Mouse (Mus musculus) gastrocnemius, adult 18-20 months (tissue): Measurements from ENCODE around the gene Ndst4. TPM values are rescaled to one million over a fixed set of nuclear protein-coding genes. Genes with fewer than 3 reads are reported as not detected.

Experiments used
- DNase-seq: peaks from one replicate; pipeline ENCODE4 v3.0.0; 2021; ENCODE audit warnings: low spot score
- long read RNA-seq, 2 experiments: library from polyadenylated mRNA; stranded (forward); transcript quantifications; one replicate each; pipeline ENCODE4 v2.0.0; 2021
- total RNA-seq, 2 experiments: library from RNA; stranded (reverse); gene quantifications; 2 replicates each; pipeline ENCODE4 v1.2.3; 2021

The Ndst4 gene
- under 1 TPM; 0.31 to 0.37 TPM for total RNA-seq
- long read RNA-seq, experiment 1: 0 reads
- long read RNA-seq, experiment 2: 0 reads

DNA sequence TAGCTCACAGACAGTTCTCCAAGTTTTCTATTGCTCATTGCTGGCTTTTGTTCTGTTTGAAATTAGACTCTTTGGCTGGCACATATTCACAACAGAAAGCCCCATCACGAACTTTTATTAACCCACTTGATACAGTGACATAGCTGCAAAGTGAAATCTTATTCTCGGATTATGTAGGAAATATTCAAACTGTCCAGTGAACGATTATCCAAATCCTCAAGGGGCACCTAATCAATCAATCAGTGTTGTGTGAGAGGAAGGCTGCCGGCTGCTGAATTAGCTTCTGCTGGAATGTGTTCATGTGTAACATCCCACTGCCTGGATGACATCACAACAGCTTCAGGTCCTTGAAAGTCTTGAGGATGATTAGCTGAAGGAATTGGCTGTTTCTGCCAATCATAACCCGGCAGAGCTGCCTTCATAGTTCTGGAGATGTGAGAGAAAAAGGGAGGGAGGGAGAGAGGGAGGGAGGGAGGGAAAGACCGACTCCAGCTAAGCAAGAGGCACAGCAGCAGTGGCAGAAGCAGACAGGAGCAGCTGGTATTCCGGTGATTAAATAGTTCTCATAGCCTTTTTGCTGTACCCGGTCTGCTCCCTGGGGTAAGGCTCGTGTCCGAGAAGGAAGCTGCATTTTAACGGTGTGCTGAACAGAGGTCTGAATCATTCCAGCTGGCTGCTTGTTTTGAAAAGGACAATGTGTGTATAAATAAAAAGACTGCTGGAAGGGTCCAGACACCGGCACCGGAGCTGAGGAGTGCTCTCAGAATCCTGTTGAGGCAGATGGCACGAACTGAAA lies at the start of gene Ndst4:
Gene Ndst4 (plus strand): TSS at position 476 of the 796 bp plus-strand sequence.
- DNase-seq: no peak

DNA sequence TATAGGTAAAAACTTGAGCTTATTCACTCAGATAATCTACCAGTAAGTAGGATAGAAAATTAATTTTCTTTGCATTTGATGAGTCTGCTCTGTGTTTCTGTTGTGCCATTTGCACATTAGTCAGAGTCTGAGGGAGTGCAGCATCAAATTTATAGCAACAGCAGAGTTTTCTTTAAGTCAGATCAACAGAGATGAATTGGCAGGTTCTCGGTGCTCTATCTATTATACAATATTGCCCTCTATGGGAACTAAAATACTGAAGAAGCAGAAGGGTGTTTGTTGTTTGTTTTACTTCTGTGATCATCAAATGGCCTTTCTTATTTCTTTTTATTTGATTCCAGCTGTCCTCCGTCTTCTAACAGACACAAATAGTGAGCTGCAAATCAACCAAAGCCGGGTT lies 6.4 kb upstream of the Ndst4 start:
- no peak for DNase-seq

DNA sequence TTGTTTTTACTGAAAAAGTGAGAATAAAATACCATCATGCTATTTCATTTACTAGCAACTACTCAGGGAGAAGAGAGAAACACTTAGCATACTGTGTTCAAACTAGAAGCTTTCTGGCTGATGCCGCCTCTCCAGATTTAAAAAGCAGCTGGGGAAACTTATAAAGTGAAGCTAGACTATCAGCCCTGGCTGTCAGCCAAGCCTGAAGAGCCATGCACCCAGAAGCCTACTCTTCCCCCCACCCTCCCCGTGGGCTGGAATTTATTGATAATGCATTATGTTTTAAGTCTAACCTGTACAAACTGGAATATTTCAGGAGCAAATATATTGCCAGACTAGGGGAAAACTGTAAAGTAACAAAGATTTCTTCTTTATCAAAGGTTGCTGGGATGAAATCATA lies 2.6 kb downstream of the Ndst4 start:
- no peak for DNase-seq

- no peak for DNase-seq
These were observed 3.1 kb downstream of the Ndst4 start for GRCm38 (mm10) chr3:125406991-125407390.

DNA sequence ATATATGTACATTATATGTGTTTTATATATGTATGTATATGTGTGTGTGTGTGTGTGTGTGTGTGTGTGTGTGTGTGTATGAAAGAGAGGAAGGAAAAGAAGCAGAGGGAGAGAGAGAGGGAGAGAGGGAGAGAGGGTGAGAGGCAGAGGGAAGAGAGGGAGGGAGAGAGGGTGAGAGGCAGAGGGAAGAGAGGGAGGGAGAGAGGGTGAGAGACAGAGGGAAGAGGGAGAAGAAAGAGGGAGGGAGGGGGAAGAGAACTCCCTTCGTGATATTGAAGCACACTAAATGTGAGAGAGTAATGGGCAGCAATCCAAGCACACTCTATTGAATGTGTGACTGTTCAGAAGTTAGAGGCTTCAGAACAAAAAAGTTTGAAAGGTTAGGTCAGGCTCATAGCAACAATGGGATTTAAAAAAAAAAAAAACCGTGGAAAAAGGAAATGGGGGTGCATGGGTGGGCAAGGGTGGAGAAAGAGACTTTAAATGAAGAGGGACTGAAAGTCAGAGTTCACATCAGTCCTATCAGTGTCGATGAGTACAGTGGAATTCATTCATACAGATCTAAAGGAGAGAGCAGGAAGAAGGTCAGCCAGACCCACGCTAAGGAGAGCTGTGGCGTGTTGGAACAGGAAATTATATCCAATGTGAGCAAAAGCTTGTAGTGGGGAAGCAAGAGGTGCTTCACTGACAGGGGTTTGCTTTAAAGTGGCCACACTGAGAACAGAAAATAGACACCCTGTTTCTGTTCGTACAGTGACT lies 63.2 kb downstream of the Ndst4 start:
- no peak for DNase-seq

DNA sequence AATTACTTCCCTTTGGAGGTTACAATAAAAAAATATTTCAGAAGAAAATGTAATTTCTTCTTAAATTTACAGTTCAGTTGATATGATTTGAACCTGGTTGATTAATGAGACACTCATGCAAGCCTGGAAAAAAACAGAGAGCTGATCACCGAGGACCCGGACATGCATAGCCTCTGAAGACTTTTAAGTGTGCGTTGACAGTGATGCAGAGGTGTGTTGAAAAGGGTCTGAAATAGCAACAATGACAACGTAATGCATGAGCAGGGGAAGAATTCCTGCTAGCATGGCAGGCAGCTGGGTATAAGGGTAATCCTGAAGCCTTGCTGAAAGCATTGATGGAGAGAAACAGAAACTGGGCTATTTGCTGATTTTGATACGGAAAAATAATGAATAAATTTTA lies 106.2 kb downstream of the Ndst4 start:
- DNase-seq: no peak

DNA sequence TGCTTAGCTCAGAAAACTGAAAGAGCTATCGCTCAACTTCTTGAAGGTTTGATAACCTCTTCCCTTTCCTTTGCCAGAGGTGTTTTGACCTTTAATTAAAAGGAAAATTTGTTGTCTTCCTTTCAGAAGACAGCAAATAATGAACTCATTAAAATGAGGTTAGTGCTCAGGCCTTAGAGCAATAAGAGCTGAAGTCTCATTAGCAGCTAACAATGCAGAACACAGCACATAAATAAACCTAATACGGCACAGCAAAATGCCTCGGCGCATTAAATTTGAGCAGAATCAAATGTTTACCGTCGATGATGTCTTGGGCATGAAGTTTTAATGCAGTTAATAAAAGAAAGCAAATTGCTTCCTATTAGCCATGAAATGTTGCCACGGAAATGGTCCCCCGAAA lies 129.5 kb downstream of the Ndst4 start:
- no peak for DNase-seq

GRCm38 (mm10) chr3:125570602-125571001 lies 166.7 kb downstream of the Ndst4 start:
- no peak for DNase-seq

- no peak for DNase-seq
These were observed 228.4 kb downstream of the Ndst4 start for GRCm38 (mm10) chr3:125632233-125632632.

DNA sequence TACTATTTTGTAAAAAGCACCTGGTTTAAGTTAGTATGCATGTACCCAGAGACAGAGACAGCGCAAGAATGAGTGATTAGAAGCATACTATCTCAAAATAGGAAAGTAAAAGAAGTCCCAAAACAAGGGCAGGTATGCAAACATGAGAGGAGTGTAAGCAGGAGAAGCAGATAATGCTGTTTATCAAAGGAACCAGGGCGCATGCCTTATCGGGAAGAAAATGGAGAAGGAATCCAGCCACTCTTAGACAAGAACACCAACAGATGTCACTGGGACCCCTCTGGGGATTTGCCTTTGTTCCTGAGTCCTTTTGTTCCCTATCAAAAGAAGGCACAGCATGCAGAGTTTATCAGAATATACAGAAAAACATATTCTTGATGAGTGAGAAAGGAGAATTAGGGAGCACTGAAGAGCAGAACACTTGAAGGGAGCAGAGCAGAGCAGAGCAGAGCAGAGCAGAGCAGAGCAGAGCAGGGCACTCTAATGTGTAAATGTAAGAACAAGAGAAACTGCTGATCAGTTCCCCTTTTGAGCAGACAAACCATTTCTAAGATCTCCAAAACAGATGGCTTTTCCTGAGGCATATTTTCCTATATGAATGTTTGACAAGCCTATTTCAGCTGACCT lies 251.2 kb downstream of the Ndst4 start:
- DNase-seq: no peak

DNA sequence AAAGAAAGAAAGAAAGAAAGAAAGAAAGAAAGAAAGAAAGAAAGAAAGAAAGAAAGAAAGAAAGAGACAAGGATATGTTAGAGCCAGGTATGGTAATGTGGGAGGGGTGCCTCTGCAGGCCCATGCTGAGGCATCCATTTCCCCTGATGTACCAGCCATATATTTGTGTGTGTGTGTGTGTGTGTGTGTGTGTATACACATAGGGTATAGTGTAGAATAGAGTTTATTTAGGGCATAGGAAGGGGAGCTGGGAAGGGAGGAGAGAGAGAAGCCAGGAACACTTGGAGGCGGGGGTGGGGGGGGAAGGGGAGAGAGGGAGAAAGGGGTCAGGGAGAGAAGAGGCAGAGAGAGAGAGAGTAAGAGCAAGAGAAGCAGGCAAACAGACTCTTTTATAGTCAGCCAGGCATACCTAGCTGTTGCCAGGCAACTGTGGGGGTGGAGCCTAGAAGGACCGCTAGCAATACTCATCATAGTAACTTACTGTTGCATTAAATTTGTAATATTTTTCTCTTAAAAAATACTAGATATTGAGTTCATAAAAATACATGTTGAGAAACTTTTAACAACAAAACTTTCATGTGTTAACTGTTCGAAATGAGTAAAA lies 256.3 kb downstream of the Ndst4 start:
- no peak for DNase-seq

DNA sequence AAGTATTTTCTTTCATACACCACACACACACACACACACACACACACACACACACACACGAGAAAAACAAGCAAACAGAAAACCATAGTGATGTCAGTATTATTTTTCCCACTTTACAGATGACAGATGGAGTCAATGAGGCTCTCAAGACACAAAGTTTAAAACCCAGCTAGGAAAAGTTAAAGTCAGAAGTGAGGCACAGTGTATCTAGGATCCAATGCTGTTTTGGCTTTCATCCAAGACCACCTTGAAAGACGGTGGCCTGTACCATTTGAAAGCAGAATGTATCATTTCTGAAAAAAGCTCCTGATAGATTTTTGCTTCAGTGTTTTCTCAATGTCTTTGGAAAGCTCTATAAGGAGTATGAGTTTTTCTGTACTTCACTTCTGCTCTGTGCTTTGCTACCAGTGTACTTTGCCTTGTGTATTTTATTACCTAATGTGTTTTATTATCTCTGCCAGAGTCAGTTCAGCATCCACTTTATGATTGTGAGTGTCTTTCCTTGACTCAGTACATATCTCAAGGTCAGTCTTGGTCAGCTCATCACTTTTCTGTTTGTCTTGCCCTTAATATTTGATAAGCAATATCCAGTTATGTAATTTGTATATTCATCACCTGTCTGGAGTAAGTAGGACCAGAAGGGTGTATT lies 257.1 kb downstream of the Ndst4 start:
- no peak for DNase-seq

DNA sequence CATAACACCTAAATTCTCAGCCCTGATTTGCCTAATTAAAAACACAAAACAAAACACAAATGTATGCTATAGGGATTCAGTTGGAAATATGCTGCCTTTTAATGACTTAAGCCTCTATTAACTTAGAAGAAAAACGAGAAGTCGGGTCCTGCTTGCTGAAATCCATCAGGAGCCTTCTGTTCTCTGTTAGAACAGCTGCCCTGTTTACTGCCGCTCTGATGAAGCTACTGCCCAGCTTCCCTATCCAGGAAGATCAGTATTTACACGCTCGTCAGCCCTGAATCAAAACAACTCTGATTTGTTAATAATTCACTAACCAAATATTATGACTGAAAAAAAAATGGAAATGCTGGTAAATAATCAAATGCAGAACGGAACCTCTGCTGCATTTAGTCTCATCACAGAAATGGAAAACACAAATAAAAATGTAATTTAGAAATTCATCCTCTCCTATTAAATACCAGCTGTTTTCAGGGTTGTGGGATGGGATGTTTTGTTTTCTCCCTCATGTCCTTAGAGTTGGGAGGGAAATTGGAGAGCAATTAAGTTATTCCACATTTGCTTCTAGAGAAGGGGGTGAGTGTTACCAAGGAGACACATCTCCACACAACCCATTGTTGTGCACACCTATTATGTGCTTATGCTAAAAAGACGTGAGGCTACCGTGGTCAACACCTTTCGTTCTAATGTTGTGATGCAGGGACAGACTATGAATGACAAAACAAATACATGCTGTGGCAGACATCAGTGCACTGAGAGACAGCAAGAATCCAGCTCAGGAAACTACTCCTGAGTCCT lies 270.3 kb downstream of the Ndst4 start:
- no peak for DNase-seq

- no peak for DNase-seq
These were observed 271.5 kb downstream of the Ndst4 start for GRCm38 (mm10) chr3:125675211-125675896.

GRCm38 (mm10) chr3:125678924-125679323 lies 275.0 kb downstream of the Ndst4 start:
- DNase-seq: no peak

- DNase-seq: no peak
These were observed 279.8 kb downstream of the Ndst4 start for GRCm38 (mm10) chr3:125683460-125684230.

DNA sequence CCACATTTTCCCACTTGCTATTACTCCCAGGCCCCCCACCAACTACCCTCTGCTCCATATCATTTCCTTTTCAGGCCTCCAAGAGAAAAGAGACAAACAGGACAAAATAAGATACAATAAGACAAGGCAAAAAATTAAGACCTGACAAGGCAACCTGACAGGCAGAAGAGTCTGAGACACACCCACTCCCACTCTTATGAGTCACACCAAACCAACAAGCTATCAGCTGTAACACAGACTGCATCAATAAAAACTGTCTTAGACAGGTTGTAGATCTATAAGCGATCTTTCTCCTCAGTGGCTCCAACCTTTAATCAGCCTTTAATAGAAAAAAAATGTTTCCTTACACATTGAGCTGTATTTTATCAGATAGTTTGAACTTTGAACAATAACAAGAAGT lies 280.7 kb downstream of the Ndst4 start:
- DNase-seq: no peak

- no peak for DNase-seq
These were observed 283.7 kb downstream of the Ndst4 start for GRCm38 (mm10) chr3:125687601-125688000.

DNA sequence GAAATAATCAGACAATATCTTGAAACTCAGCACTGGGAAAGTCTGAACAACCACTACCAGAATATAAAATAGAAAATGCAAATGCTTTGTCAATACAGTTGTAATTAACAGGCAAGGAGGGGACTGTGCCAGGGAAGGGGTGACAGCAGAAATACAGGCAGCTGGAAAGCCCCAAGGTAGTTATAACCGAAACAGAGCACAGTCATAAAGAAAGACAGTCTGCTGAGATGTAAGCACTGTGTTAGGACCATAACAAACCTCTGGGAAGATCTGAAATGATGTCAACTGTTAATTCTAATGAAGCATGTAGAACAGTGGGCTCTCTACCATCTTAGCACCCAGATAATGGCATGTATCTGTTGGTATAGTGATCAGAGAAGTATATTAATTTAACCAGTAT lies 287.1 kb downstream of the Ndst4 start:
- no peak for DNase-seq
